Mouse (Mus musculus) frontal cortex, postnatal 25 days (tissue): Measurements from ENCODE around the gene Fam234a.
"Not testable (repeated sequence)": the region's sequence is repeated elsewhere in the genome, so short reads cannot be mapped to it uniquely, and the experiment has no call there.

Experiments used
- DNase-seq, 2 experiments: peaks; one replicate each; pipeline ENCODE4 v3.0.0; 2022; ENCODE audit warnings: low spot score in 2 of 2

Fam234a gene

DNA sequence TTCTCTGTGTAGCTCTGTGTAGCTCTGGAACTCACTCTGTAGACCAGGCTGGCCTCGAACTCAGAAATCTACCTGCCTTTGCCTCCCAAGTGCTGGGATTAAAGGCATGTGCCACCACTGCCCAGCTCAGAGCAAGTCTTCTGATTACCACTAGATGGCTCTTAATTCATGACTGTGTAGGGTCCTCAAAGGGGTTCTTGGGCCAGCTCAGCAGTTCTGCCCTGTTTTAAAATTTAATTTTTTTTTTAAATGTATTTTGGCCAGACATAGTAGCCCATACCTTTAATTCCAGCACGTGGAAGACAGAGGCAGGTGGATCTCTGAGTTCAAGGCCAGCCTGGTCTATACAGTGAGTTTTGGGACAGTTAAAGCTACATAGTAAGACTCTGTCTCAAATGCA is 68.8 kb downstream of the Fam234a start:
- DNase-seq = not testable (repeated sequence)

DNA sequence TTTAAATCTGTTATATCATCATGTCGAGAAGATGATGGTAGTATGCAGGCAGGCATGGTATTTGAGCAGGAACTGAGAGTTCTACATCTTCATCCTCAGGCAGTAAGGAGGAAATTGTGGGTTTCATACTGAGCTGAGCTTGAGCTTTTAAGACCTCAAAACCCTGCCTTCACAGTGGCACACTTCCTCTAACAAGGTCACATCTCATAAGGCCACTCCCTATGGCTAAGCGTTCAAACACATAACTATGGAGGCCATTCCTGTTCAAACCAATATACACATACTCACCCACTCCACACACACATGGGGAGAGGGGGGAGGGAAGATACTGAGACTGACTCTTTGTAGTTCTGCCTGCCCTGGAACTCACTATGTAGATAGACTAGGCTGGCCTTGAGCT is 76.0 kb downstream of the Fam234a start:
- DNase-seq = no peak

DNA sequence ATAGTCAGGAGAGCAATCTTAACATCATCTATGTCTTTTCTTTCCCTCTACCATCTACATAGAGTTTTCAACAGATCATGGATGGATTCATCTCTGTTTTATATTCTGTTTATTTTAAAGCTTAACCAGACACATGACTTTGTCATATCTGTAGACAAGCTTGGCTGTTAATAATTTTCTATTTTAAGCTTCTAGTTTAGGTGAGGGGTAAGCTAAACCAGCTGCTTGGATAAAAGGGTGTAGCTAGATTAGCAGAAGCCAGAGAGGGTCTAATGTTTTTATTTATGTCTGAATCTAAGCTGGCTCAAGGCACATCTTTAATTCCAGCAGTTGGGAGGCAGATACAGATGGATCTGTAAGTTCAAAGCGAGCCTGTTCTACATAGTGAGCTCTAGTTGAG is 81.3 kb downstream of the Fam234a start:
- no peak for DNase-seq
